Mouse (Mus musculus) gastrocnemius, postnatal 10 days (tissue): ENCODE results near the gene Larp4b. TPM values are rescaled to one million over a fixed set of nuclear protein-coding genes. Genes with fewer than 3 reads are reported as not detected.

Experiments
- total RNA-seq, 2 experiments: library from RNA; stranded (reverse); gene quantifications; 2 replicates each; pipeline ENCODE4 v1.2.3; 2021

Gene Larp4b
- total RNA-seq, 2 experiments from 2014 or later, result 62.1 to 68.2 TPM

Other genes starting within 250 kb of the Larp4b start
- gene Wdr37, start 222.0 kb upstream of the Larp4b start, total RNA-seq, result 10 to 100 TPM; 30.5 to 31.0 TPM
- gene Idi1, start 208.4 kb upstream of the Larp4b start, total RNA-seq, result 10 to 100 TPM; 10.2 to 12.0 TPM
- not detected for gene Gm9745, start 145.7 kb upstream of the Larp4b start, total RNA-seq
- not detected for gene Idi2, start 141.0 kb upstream of the Larp4b start, total RNA-seq
- gene Gtpbp4, start 97.8 kb upstream of the Larp4b start, total RNA-seq, result 10 to 100 TPM; 41.3 to 44.0 TPM
- 10 to 100 TPM; 20.8 to 22.5 TPM for gene Dip2c, start 182.6 kb downstream of the Larp4b start, total RNA-seq